Mouse (Mus musculus) retina, embryonic 14.5 days (tissue): ENCODE data around the gene Cox19.

Source experiments
- DNase-seq: peaks from one replicate; pipeline ENCODE4 v3.0.0-alpha.2; 2015; ENCODE audit warnings: low spot score

Gene Cox19

GRCm38 (mm10) chr5:139381586-139382513 lies 30.6 kb upstream of the Cox19 start:
- DNase-seq, result no peak

DNA sequence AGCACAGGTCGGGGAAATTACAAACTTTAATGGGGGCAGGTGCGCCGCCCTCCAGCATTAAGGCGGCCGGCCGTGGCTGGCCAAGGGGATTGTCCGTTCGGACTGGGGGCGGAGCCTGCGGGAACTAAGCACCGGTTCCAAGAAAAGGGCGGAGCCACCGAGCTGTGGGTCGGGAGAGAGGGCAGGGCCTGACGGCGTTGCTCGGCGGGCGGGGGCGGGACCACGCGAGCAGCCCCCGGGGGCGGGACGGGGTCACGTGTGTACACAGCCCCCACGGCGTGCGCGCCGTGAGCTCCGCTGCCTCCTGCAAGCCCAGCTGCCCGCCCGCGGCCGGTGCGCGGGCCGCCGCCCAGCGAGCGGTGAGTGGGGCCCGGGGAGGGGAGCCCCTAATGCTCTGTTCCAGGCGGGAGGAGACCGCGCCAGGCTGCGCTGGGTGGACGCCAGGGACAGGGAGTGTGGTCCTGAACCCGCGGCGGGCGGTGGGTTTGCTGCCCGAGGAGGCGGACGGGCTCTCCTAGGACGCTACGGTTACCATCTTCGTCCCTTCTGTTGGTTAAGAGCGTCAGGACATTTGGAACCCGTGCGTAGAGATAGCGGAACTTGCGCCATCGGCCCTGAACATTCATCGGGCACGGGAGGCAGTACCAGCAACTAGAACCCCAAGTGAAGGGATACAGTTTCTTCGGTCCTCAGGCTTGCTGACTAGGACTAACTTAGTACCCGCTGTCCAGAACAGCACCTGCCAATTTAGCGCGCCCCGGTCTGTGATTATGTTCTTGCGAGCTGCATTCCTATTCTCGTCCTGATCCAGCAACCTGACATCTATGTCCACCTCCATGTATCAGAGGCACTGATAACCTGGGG lies 29.4 kb upstream of the Cox19 start:
- DNase-seq, result peak; percentile 92

- DNase-seq, result no peak
Measured at GRCm38 (mm10) chr5:139379771-139380384, 28.7 kb upstream of the Cox19 start.

GRCm38 (mm10) chr5:139378986-139379629 lies 27.9 kb upstream of the Cox19 start:
- no peak for DNase-seq

- no peak for DNase-seq
Measured at GRCm38 (mm10) chr5:139378271-139378556, 27.0 kb upstream of the Cox19 start.

GRCm38 (mm10) chr5:139377468-139378270 lies 26.5 kb upstream of the Cox19 start, which contains the start of gene Gpr146:
Gene Gpr146 (plus strand): TSS chr5:139377697.
- no peak for DNase-seq

DNA sequence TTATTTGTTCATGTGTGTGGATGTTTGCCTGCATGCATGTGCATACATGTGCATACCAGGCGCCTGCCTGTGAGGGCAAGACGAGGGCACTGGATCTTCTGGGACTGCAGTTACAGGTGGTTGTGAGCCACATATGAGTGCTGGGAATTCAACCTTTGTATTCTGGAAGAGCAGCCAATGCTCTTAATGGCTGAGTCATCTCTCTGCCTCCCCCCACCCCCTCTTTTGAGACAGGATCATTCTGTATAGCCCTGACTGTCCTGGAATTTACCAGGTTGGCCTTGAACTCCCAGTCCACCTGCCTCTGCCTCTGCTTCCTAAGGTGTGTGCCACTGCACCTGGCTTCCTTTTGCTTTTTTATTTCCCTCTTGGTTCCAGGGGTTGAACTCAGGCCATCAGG lies 23.6 kb upstream of the Cox19 start:
- DNase-seq, result no peak

- DNase-seq, result no peak
Measured at GRCm38 (mm10) chr5:139373889-139374444, 22.7 kb upstream of the Cox19 start.

GRCm38 (mm10) chr5:139373126-139373525 lies 21.9 kb upstream of the Cox19 start:
- no peak for DNase-seq

DNA sequence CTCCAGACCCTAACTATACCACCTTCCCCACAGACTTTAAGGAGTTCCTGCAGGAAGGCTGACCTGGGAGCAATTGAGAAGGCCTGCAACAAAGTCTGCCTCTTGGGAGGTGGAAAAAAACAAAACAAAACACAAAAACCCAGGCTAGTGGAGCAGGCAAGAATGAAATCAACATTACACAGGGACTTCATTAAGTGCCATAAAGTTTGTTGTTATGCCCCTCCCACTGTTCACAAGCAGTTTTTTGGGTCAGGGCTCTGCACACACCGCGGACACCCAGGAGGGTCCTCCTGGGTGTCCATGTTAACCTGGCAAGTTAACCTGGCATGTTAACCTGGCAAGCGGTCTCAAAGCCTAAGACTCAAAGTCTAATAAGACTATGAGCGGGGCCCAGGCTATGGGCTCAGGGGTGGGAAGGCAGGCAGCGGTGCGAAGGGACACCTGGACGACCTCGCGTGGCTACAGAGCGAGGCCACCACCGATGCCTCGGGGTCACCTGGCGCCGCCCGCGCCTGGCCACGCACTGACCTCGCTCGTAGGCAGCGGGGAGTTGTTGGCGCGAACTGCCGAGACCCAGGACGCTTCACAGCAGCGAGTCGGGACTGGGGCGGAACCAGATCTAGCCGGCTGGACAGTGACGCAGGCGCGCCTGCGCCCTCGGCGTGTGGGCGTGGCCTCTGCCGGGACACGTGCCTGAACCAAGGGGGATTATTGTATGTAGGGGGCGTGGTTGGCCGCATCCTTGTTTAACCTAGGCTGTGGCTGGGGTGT lies 20.6 kb upstream of the Cox19 start:
- DNase-seq, result peak; percentile 94

GRCm38 (mm10) chr5:139371118-139371517 lies 19.9 kb upstream of the Cox19 start:
- DNase-seq, result no peak

- DNase-seq, result no peak
Measured at GRCm38 (mm10) chr5:139370336-139370735, 19.1 kb upstream of the Cox19 start.

DNA sequence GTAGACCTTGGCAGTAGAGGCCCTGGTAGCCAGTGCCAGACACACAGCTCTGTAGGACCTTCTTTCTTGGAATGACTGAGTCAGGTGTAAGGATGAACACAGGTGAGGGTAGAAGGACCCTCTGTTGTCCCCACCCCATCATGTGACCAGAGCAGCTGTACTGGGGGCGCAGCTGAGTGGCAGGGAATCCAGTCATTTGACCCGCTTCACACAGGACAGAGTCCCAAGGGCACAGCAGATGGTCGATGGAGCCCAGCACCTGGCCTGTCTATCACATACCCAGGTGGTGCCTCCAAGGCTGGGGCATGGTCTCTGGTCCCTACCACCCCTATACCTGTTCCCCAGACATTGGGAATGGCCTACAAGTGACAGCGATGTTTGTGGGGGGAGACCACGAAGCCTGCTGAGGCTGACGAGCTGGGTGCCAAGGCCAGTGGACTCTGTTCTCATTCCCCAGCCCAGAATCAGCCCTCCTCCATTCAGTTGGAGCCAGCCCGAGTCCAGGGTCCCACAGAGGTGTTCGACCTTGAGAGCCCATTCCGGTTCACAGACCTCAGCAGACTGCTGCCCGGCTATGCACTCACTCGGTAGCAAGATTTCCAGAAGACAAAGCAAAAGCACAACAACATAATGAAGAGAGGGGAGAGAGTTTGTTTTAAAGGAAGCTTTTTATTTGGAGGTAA lies 17.6 kb upstream of the Cox19 start:
- no peak for DNase-seq

DNA sequence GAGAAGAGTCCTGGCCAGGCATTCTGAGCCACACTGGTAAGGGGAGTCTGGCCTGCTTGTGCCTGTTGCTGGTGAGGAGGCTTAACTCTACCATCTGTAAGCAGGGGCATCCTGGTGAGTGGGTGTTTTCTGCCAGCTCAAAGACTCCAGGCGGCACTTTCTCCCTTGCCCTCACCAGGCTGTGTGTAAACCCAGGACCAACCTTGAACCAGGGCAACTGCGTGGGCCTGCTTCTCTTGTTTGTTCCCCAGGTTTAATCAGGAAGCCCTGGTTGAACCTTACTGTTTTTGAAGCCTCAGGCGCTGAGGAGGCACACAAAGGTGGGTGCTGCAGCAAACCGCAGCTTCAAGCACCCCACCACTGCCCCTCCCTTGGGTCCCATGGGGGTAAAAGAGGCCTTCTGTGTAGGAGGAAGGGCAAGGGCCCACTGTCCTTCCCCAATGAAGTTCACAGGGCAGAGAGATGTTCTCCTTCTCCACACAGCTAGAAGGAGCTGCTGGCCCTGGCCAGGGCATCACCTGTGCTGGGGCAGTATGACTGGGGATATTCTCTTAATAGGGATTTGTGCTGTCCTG lies 16.8 kb upstream of the Cox19 start:
- DNase-seq, result no peak

GRCm38 (mm10) chr5:139366484-139366883 lies 15.3 kb upstream of the Cox19 start:
- DNase-seq, result no peak

GRCm38 (mm10) chr5:139365827-139366226 lies 14.6 kb upstream of the Cox19 start:
- DNase-seq, result no peak

DNA sequence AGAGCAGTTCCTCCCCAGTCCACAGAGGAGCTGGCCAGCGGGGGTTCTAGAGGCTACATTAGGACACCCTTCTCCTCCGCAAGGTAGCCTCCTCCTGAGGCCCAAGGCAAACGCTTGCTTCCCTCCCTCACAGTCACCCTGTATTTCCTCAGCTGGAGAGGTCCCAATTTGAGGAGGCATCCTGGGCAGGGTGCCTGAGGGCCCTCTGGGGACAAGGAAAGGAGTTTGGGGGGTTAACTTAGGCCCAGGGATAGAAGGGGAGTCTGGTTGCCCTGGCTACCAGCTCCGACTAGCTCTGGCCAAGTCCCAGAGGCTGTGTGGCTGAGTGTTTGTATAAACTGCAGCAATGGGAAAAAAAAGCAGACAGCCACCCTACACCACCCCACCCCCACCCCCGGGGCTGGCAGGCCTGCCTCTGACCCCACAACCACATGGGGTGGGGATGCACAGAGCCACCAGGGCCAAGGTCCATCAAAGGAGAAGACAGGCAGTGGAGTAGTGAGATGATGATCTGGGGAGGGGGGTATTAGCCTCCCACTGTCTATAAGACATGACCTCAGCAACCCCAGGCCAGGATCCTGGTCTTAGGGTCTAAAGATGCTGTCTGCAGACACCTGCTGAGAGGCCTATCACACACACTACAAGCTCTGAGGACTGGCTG lies 13.8 kb upstream of the Cox19 start:
- DNase-seq, result no peak

GRCm38 (mm10) chr5:139364260-139364910 lies 13.2 kb upstream of the Cox19 start:
- DNase-seq, result peak; percentile 94
